Mouse (Mus musculus): Measurements from ENCODE around the gene Flg.

Flg gene

DNA sequence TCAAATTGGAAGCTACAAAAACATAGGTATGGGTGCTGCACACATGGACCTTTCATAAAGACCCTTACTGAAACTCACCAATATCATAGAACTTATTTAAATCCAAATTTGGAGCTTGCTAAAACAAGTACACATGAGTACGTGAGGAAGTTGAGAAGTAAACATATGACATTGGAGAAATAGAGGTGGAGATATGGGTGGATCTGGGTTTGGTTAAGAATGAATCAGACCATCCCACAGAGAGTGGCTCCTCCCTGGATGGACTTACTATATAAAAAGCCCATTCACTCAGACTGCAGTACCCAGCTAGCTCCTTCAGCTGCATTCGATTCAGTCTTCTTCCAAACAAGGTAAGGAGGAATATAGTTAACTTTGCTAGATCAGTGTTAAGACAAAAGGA, at the start of gene Flg:
Gene Flg, plus strand, starts transcription at position 301 of the 400 bp plus-strand sequence.
- in situ Hi-C loops (cut with MboI, MseI) = no loop called here

DNA sequence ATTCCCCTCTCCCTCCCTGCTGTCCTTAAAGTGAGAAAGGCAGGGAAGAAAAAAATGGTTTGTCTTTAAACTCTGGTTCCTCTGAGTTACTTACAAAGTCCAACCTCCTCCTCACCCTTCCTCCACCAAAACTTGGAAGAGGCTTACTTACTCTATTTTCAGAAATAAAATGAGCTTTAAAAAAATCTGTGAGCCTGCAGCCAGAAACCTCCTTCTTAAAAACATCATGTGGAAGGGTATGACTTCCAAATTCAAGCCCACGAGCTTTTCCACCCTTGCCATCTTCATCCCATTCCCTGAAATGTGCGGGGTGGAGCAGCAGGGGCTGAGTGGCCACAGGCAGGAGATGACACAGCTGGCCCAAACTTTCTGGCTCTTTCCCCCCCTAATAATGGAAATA, 24.2 kb downstream of the Flg start:
- in situ Hi-C loops (cut with MboI, MseI) = no loop called here

DNA sequence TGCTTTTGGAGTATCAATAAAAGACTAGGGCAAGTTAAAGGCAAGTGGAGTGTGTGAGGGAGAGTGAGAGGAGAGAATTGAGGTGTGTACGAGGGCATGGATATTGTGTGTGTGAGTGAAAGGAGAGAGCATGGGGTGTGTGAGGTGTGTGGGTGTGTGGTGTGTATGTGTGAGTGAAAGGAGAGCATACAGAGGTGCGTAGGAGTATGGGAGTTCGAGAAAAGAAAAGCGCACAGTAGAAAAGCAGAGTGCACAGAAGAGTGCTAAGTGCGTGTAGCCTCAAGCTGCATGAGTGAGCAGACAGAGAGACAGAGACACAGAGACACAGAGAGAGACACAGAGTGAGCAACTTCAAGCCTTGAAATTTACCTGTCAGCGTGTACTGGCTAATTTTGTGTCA, 26.5 kb downstream of the Flg start:
- in situ Hi-C loops (cut with MboI, MseI) = no loop called here

DNA sequence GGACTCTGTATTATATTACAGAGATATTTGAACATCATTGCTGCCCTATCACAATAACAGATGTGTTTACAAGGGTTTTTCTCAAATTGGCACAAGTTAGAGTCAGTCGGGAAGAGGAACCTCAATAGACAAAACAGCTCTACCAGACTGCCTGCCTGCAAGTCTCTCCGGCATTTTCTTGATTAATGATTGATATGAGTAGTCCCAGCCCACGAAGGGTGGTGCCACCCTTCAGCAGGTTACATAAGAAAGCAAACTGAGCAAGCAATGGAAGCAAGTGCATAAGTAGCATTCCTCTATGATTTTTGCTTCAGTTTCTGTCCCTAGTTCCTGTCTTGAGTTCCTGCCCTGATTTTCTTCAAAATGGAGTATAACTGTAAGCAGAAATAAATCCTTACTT, 28.6 kb downstream of the Flg start:
- in situ Hi-C loops (cut with MboI, MseI) = no loop called here

DNA sequence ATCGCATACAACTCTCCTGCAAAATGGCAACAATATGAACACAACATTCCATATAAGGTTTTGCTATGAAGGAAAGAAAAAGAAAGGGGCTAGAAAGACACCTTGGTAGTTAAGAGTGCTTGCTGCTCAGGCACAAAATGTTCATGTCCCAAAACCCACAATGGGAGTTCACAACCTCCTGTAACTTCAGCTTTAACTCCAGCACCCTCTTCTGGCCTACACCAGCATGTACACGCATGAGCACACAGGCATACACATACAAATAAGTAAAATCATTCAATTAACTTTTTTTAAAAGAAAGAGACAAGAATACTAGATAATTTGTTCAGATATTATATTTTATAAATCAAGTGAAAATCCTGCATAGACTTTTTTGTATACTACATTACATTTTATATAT, 32.8 kb downstream of the Flg start:
- in situ Hi-C loops (cut with MboI, MseI) = no loop called here

DNA sequence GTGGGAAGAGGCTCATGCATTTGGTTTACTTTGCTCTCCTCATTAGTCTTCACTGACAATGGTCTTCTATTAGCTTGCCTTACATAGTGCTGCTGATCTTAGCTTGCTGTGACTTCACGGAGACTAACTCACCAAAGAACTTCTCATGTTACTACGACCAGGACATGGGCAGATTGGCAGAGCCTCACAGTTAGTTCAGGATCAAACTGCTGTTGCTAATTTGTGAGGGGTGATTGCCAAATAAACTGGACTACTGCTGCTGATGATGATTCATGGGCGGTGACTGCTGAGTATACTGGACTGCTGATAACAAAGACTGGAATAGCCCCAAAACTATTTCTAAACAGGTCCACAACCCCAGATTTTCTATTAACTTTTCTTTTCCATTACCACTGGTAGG, 38.0 kb downstream of the Flg start:
- in situ Hi-C loops (cut with MboI, MseI) = no loop called here

DNA sequence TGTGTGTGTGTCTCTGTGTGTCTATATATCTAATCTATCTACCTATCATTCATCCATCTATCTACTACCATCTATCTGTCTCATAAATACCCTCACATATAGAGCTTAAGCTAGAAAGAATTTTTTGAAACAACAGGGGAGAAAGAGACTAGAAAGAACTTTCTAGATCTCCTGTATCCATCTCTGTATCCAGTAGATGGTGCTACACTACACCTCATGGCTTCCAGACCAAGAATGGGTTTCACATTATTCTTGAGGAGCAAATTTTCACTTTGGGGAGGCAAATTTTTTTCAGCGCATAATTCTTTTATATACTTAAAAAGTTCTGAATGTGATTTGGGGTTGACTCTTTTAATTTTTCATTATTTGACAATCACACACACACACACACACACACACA, 41.1 kb downstream of the Flg start:
- in situ Hi-C loops (cut with MboI, MseI) = no loop called here

DNA sequence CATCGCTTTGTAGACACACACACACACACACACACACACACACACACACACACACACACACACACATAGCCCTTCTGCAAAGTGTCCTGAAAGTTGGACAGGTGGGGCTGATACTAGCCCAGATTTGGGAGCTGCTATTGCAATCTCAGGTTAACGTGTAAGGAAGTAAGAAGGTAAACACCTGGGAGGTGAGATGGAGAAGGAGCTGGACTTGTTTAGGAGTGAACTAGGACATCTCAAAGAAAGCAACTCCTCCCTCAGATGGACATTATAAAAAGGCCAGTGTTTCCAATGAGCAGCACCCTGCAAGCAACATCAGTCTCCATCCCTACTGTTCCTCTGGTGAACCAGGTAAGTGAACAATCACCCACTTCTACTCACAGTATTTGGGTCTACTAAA, 46.1 kb downstream of the Flg start, which contains the start of gene Hrnr:
Gene Hrnr, plus strand, starts transcription at position 301 of the 400 bp plus-strand sequence.
- in situ Hi-C loops (cut with MboI, MseI) = no loop called here

DNA sequence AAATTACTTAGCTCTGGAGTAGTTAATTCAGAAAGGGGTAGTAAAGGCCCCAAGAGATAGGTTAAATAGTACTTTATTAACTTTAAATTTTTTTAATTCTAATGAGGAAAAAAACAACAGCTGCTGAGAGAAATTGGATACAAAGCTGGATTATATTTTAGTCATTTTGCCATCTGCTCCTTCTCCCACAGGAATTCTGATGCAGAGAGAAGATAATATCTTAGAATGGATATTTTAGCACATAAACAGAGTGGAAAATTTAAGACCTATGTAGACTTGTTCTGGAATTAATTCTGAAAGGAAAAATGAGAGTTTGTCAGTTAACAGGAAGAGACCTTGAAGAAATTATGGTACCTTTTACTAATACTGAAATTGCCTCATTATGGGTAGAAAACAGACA, 64.4 kb downstream of the Flg start:
- in situ Hi-C loops (cut with MboI, MseI) = no loop called here

DNA sequence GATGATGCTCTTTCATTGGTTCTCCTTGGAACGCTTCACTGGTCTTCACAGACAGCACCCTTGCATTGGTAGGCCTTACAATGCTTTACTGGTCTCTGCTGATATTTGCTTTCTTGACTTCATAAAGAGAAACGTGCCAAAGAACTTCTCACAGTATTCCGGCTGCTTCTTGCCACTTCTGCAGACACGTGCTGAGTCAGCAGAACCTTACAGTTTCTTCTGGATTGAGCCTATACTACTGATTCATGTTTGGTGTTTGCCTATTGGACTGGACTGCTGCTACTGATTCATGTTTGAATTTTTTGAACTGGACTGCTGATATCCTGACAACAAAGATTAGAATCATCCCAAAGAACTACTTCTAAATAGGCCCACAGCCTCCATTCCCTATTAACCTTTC, 66.7 kb downstream of the Flg start:
- in situ Hi-C loops (cut with MboI, MseI) = no loop called here

All from regulatory T cell (primary cell).